Mouse (Mus musculus) 3134 (cell line): ENCODE measurements around the gene Txnrd1.

Experiments
- DNase-seq: peaks from one replicate; pipeline ENCODE4 v3.0.0-alpha.2; 2011; ENCODE audit warnings: low spot score; ENCODE audit not compliant: insufficient read length; ENCODE audit errors: extremely low read depth

Gene Txnrd1

DNA sequence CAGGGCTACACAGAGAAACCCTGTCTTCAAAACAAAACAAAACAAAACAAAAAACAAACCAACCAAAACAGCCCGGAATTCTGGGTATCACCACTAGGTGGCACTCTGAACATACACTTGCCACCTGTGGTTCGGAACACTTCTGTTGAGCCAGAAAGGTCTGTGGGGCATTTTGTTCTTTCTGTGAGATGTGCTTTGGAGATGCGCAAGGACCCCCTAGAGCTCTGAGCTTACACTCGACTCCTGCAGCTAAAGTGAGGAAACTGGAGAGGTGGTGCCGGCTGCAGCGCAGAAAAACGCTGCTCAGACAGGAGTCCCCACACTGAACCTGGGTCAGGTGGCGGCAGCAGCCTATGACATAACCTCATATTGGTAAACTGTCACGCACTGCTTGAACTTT lies 75.6 kb downstream of the Txnrd1 start:
- peak; percentile 47 for DNase-seq

DNA sequence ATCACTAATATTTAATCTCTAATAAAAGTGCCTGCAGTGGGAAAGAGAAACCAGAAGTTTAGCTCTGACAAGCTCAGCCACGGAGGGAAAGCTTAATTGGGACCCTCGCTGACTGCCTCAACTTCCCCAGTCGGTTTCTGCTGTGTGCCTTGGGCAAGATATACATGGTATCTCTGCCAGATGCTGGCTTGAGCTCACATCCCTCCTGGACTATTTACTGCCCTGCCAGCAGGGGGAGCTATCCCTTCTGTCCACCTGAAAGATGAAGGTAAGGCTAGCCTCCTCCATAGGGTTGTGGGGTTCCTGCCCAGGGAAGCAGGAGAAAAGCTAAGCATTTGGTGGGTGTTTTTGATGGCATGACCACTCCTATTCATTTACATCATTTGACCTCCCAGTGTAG lies 76.4 kb downstream of the Txnrd1 start:
- no peak for DNase-seq

DNA sequence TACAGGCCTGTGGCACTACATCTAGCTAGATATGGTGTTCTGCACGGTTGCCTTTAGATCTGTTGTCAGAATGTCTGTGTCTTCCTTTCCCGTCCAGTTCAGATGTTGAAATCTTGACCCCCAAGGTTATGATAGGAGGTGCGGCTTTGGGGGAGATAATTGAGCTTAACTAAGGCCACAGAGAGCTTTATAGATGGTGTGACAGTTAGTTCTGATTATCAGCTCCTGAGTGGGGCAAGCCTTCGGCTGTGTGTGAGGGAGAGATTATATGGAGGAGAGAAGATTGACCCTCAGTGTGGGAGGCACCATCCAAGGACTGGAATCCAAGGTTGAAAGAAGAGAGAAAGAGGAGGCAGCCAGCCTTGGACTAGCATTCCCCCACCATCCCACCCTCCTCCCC lies 79.5 kb downstream of the Txnrd1 start:
- DNase-seq: no peak

DNA sequence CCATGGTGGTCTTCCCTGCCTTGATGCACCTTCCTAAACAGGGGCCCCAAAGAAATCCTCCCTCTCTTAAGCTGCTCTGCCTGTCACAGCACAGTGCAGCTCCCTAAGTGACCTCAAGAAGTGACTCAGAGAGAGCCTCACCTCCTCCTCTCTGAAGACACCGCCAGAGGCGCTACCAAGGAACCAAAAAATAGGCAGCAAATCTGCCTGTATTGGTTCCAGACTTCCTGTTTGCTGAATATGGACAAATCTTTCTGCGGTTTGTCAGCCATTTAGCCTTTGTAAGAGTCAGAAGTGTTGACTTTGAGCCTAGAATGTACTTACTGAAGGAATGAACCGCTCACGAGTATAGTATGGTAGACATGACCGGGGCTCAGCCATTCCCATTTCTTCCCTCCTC lies 80.0 kb downstream of the Txnrd1 start:
- peak; percentile 71 for DNase-seq

DNA sequence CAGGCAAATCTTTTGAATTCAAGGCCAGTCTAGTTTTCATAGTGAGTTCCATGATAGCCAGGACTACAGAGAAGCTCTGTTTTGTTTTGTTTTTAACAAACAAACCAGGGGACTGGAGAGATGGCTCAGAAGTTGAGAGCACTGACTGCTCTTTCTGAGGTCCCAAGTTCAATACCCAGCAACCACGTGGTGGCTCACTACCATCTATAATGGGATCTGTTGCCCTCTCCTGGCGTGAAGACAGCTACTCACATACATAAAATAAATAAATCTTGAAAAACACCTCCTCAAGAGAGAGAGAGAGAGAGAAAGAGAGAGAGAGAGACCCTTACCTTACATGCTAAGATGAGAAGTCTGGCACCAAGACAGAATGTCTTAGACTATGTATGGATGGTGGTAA lies 84.9 kb downstream of the Txnrd1 start:
- no peak for DNase-seq

DNA sequence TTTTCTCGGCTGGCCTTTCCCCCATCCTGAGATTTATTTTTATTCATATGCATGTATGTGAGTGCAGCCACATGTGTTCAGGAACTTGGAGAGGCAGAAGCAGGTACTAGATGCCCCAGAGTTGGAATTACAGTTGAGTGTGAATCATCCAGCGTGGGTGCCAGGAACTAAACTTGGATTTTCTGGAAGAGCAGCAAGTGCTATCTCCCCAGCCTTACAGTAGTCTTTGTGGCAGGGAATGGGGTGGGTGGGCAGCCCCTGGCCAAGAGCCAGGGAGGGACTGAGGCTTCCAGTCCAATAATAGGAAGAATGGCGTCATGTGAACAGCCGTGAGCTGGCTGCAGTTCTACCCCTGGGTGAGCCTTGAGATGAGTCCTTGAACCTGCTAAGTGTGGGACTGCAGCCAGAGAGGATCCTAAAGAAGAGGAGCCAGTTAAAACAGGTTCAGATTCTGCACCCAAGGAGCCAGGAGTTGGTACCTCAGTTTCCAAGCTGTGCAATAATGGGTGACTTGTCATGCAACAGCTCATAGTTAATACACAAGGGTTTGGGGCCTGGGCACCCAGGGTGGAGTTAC lies 85.7 kb downstream of the Txnrd1 start:
- no peak for DNase-seq

DNA sequence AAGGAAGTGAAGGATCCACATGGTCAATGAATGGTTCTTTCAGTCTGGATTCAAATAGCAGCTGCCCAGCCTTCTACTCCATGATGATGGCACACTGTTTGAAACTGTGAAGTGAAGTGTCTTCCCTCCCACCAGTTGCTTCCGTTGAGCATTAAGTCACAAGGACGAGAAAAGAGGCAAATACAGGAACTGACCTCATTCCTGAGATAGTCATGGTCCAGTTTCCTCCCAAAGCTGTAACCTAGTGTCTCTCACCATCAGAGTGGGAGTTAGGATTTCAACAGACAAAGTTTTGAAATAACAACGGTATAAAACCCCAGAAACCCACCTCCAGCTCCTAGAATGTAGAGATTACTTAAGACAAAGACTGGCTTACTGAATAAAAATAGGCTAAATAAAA lies 89.8 kb downstream of the Txnrd1 start:
- DNase-seq: no peak

DNA sequence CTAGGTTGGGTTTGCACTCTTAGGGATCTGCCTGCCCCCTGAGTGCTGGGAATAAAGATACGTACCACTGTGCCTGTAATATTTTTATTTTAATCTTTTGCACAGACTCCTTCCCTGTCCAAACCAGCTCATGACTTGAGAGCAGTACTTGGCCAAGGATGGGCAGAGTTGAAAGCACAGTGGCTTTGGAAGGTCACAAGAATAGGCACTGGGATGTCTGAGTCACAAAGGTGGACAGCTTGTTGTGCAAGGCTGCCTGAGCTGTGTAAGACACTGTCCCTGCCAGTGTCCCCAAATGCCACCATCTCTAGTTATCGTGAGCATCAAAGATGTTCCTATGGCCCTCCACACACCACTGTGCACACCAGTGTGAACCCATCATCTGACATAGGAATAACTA lies 91.0 kb downstream of the Txnrd1 start:
- no peak for DNase-seq

DNA sequence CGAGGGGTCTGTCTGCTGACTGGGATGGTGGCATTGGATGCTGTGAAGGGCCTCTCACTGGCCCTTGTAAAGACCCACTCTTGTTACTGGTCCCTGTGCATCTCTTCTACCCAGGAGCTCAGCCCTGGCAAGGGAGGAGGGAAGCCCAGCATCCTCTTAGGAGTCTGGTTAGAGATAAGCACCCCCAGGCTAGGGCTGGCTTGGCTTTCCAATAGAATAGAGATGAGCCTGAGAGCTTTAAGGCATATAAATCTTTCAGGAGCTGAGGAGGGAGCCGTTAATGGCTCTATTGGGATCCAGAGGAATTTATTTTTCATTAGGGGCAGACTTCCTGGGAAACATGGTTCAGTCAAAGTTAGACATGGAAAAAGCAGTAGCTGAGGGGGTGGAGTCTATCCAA lies 91.9 kb downstream of the Txnrd1 start:
- no peak for DNase-seq

DNA sequence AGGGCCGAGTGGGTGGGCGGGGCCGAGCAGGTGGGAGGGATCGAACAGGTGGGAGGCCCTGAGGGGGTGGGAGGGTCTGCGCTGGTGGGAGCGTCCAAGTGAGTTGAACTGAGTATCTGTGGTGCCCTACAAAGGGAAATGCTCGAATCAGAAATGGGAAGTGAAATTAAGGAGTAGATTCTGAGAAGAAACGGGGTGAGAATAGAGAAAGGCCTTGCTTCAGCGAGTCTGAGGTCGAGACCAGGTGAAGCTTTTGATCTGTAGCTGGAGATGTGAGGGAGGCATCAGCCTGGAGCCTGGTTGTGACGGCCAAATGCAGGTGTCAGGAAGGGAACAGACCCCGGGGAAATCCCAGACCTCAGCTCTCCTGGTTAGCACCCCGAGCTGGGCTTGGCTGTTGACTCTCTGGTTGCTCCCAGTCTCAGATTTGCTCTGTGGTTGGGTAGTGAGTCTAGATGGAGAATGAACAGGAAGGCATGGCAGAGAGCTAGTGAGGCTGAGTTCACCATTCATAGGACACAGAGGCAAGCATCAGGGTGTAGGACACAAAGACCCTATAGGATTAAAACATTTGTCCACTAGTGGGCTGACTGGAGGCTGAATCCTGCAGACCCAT lies 101.4 kb downstream of the Txnrd1 start:
- no peak for DNase-seq

- no peak for DNase-seq
Observed at GRCm38 (mm10) chr10:82935774-82936173, 102.0 kb downstream of the Txnrd1 start.
